Mouse (Mus musculus) cerebellum, adult 2 months (tissue): ENCODE data around the gene Nicn1. TPM values are rescaled to one million over a fixed set of nuclear protein-coding genes. Genes with fewer than 3 reads are reported as not detected.

ENCODE experiments used
- DNase-seq, 2 experiments: peaks; one replicate each; pipeline ENCODE4 v3.0.0; 2021
- H3K27ac ChIP-seq: fragments of 200-500 bp; 2 replicates; pipeline ENCODE4 v1.5.1; 2012; ENCODE audit warnings: low read length, control low read depth, inconsistent platforms; ENCODE audit not compliant: insufficient read depth
- H3K27me3 ChIP-seq: fragments of 200-500 bp; 2 replicates; pipeline ENCODE4 v1.6.1; 2012; ENCODE audit warnings: inconsistent platforms, mild to moderate bottlenecking, low read length, moderate library complexity; ENCODE audit not compliant: control insufficient read depth, insufficient read depth
- H3K4me1 ChIP-seq: fragments of 200-500 bp; 2 replicates; pipeline ENCODE4 v1.6.1; 2011; ENCODE audit warnings: low read length; ENCODE audit not compliant: control insufficient read depth, insufficient read depth
- H3K4me3 ChIP-seq: fragments of 200-500 bp; replicated peaks from 2 replicates; pipeline ENCODE3; 2011; ENCODE audit warnings: mild to moderate bottlenecking, low read depth, low read length, control low read depth; ENCODE audit not compliant: insufficient read depth
- CTCF ChIP-seq: fragments of 200-500 bp; IDR thresholded peaks from 2 replicates; pipeline ENCODE4 v1.5.1; 2011; ENCODE audit warnings: low read depth, mild to moderate bottlenecking, control low read depth, low read length, moderate library complexity, borderline replicate concordance; ENCODE audit not compliant: insufficient read depth
- POLR2A ChIP-seq: fragments of 200-500 bp; IDR thresholded peaks from 2 replicates; pipeline ENCODE4 v1.6.1; 2011; ENCODE audit warnings: low read length, control low read depth, borderline replicate concordance; ENCODE audit not compliant: insufficient read depth
- WGBS: fragments of 180-500 bp; shearing (Covaris S2); methylation state at CpG from one replicate; pipeline ENCODE4 v1.1.7; 2018; 5-methylcytosine and 5-hydroxymethylcytosine counted together
- polyA plus RNA-seq: library from polyadenylated mRNA; depleted of rRNA; stranded (reverse); fragments of >200 nt; gene quantifications from 2 replicates; pipeline ENCODE4 v1.2.3, GENCODE M21; 2012; rRNA removed

Gene Nicn1
- polyA plus RNA-seq, 1 experiment, result 97.5 TPM

- WGBS, result 88% methylated on average over 5 of the region's 5 CpGs
- H3K27ac ChIP-seq, result no peak overlapping the region
- H3K27me3 ChIP-seq, result no peaks in the 10 kb centered on the region
- DNase-seq, result no peak
- H3K4me3 ChIP-seq, result no peak overlapping the region
- H3K4me1 ChIP-seq, result peaks cover 4% of the 10 kb centered on the region
- no peak for TF ChIP-seq POLR2A
- TF ChIP-seq CTCF, result no peak
Observed at GRCm38 (mm10) chr9:108341139-108341475, 50.9 kb downstream of the Nicn1 start.

GRCm38 (mm10) chr9:108341801-108342200 lies 51.6 kb downstream of the Nicn1 start:
- no peak for TF ChIP-seq POLR2A
- TF ChIP-seq CTCF, result no peak
- H3K27ac ChIP-seq, result no peak overlapping the region
- no peak overlapping the region for H3K4me3 ChIP-seq
- H3K27me3 ChIP-seq, result no peaks in the 10 kb centered on the region
- no peak for DNase-seq
- peaks cover 4% of the 10 kb centered on the region for H3K4me1 ChIP-seq

- 69% methylated on average over 5 of the region's 5 CpGs for WGBS
- Histone ChIP-seq H3K27ac (no peak overlapping the region), H3K4me1 (peaks cover 4% of the 10 kb centered on the region), H3K27me3 (no peaks in the 10 kb centered on the region), H3K4me3 (no peak overlapping the region)
- no peak for DNase-seq
- TF ChIP-seq POLR2A, result no peak
- no peak for TF ChIP-seq CTCF
Observed at GRCm38 (mm10) chr9:108342301-108342831, 52.1 kb downstream of the Nicn1 start.

GRCm38 (mm10) chr9:108343331-108343730 lies 53.1 kb downstream of the Nicn1 start:
- no peaks in the 10 kb centered on the region for H3K27me3 ChIP-seq
- TF ChIP-seq CTCF (no peak), POLR2A (no peak)
- WGBS, result 93% methylated on average over 3 of the region's 3 CpGs
- DNase-seq, result no peak
- H3K4me1 ChIP-seq, result peaks cover 4% of the 10 kb centered on the region
- no peak overlapping the region for H3K27ac ChIP-seq
- no peak overlapping the region for H3K4me3 ChIP-seq

- peaks cover 4% of the 10 kb centered on the region for H3K4me1 ChIP-seq
- no peak overlapping the region for H3K27ac ChIP-seq
- WGBS, result 93% methylated on average over 1 of the region's 1 CpGs
- H3K27me3 ChIP-seq, result no peaks in the 10 kb centered on the region
- TF ChIP-seq POLR2A (no peak), CTCF (no peak)
- no peak overlapping the region for H3K4me3 ChIP-seq
- no peak for DNase-seq
Observed at GRCm38 (mm10) chr9:108343835-108344234, 53.6 kb downstream of the Nicn1 start.

GRCm38 (mm10) chr9:108344471-108344870 lies 54.2 kb downstream of the Nicn1 start:
- Histone ChIP-seq H3K27ac (no peak overlapping the region), H3K4me3 (no peak overlapping the region), H3K4me1 (peaks cover 4% of the 10 kb centered on the region), H3K27me3 (no peaks in the 10 kb centered on the region; the same call in 1 of the 2 replicates)
- 78% methylated on average over 4 of the region's 4 CpGs for WGBS
- no peak for TF ChIP-seq POLR2A
- TF ChIP-seq CTCF, result no peak
- no peak for DNase-seq

Other genes starting within 250 kb of the Nicn1 start
- gene Gmppb, start 241.2 kb upstream of the Nicn1 start, polyA plus RNA-seq, result 16.5 and 28.7 TPM in 2 replicates
- 2.7 TPM in 2 replicates for gene Amigo3, start 237.3 kb upstream of the Nicn1 start, polyA plus RNA-seq
- 0.13 TPM in 1 of 2 replicates, not detected in the other for gene Mst1, start 210.0 kb upstream of the Nicn1 start, polyA plus RNA-seq
- 184 and 213 TPM in 2 replicates for gene Rnf123, start 207.1 kb upstream of the Nicn1 start, polyA plus RNA-seq
- 69.6 and 83.5 TPM in 2 replicates for gene Apeh, start 195.8 kb upstream of the Nicn1 start, polyA plus RNA-seq
- 70.0 and 77.6 TPM in 2 replicates for gene Bsn, start 100.0 kb upstream of the Nicn1 start, polyA plus RNA-seq
- gene Dag1, start 26.5 kb upstream of the Nicn1 start, polyA plus RNA-seq, result 33.8 and 38.6 TPM in 2 replicates
- 63.2 and 64.2 TPM in 2 replicates for gene Amt, start 6.4 kb downstream of the Nicn1 start, polyA plus RNA-seq
- 198 and 201 TPM in 2 replicates for gene Rhoa, start 15.7 kb downstream of the Nicn1 start, polyA plus RNA-seq
- gene Tcta, start 15.7 kb downstream of the Nicn1 start, polyA plus RNA-seq, result 55.2 and 58.9 TPM in 2 replicates
- gene Gpx1, start 48.5 kb downstream of the Nicn1 start, polyA plus RNA-seq, result 247 and 249 TPM in 2 replicates
- gene Usp4, start 57.4 kb downstream of the Nicn1 start, polyA plus RNA-seq, result 97.5 and 104 TPM in 2 replicates
- gene 1700102P08Rik, start 102.4 kb downstream of the Nicn1 start, polyA plus RNA-seq, result 1.3 and 1.7 TPM in 2 replicates
- gene Ccdc36, start 138.1 kb downstream of the Nicn1 start, polyA plus RNA-seq, result 0.13 and 0.17 TPM in 2 replicates
- gene BC048562, start 146.1 kb downstream of the Nicn1 start, polyA plus RNA-seq, result not detected in 2 replicates
- 23.4 and 27.6 TPM in 2 replicates for gene Ccdc71, start 170.1 kb downstream of the Nicn1 start, polyA plus RNA-seq
- 36.2 and 47.1 TPM in 2 replicates for gene Klhdc8b, start 171.2 kb downstream of the Nicn1 start, polyA plus RNA-seq
- gene Lamb2, start 189.3 kb downstream of the Nicn1 start, polyA plus RNA-seq, result 31.0 and 34.2 TPM in 2 replicates
- gene Usp19, start 200.2 kb downstream of the Nicn1 start, polyA plus RNA-seq, result 192 and 212 TPM in 2 replicates
- gene Qars, start 217.3 kb downstream of the Nicn1 start, polyA plus RNA-seq, result 99.4 and 107 TPM in 2 replicates
- gene Qrich1, start 226.4 kb downstream of the Nicn1 start, polyA plus RNA-seq, result 117 and 124 TPM in 2 replicates